Mouse (Mus musculus): Measurements from ENCODE around the gene Ctdnep1.

Gene Ctdnep1

DNA sequence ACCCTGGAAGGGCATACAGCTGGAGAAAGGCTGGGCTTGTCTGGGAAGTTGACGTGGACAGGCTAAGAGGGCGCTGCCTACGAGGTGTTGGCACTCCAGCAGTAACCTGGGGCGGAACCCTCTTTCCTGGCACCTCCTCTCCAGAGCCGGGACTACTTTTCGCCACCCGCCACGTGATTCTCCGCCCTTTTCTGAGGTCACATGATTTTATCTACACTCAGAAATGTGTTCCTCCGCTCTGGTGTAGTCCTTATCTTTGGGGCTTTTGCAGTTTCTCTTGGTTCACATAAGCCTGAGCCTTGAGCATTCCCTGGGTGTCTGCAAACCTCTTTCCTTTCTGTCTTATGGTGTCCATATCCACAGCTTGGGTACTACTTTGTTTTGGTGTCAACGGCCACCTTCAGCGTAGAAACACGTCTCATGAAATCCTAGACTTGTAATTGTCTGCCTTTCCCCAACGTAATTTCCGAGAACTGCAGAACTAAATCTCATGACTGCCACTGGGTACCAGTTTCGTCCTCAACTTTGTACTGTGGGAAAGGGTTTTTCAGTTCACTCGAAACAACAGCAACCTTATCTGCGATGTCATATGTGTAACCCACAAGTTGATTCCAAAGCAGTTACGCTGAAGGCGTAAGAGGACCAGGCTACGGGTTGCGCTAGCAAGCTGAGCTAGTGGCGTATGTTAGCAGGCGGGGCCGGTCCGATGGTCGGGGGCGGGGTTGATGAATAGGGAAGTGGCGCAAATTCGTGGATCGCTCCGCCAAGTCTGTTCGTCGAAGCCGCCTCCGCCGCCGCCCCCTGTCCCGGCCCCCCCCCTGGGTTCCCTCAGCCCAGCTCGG is 10.1 kb downstream of the Ctdnep1 start, which contains the start of gene Gabarap:
Gabarap (plus strand) TSS at position 294 of the 842 bp plus-strand sequence.
- peak; percentile 97 for DNase-seq

DNA sequence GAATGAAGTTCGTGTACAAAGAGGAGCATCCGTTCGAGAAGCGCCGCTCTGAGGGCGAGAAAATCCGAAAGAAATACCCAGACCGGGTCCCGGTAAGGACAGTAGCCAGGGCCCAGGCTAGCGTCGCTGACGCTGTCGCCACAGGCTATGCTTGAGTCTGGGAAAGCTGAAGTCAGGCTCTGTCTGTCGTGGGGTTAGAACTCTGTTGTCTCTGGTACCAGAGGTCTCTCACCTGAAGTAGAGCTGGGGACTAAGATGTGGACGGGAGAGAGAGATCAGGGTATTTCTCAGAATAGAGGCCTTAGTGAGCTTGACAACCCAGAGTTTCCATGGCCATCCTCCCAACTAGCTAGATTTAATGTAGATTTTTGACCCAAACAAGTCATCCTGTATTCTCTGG is 10.8 kb downstream of the Ctdnep1 start:
- DNase-seq, result no peak

DNA sequence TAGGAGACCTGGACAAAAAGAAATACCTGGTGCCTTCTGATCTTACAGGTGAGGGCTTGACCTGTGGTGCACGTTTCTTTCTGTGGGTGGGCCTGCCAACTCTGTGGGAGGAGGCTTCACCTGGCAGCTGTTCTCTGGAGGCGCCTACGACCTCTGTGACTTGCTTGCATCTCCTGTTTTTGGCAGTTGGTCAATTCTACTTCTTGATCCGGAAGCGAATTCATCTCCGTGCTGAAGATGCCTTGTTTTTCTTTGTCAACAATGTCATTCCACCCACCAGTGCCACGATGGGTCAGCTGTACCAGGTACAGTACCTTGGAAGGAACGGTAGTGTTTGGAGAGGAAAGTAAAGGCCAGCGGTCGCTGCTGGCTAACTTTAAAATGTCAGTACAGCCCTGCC is 11.4 kb downstream of the Ctdnep1 start:
- no peak for DNase-seq

DNA sequence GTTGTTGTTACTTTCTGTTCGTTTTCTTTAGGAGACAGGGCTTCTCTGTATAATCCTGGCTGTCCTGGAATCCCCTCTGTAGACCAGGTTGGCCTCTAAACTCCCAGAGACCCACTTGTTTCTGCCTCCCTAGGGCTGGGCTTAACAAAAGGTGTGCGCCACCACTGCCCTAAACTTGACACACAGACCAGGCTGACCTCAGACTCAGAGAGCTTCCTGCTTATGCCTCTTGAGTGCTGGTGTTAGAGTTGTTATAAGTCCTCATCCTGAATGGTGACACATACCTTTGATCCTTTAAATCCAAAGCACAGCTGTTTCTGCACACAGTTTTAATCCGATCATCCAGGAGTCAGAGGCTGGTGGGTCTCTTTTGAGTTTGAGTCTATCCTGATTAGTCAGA is 12.0 kb downstream of the Ctdnep1 start:
- no peak for DNase-seq

DNA sequence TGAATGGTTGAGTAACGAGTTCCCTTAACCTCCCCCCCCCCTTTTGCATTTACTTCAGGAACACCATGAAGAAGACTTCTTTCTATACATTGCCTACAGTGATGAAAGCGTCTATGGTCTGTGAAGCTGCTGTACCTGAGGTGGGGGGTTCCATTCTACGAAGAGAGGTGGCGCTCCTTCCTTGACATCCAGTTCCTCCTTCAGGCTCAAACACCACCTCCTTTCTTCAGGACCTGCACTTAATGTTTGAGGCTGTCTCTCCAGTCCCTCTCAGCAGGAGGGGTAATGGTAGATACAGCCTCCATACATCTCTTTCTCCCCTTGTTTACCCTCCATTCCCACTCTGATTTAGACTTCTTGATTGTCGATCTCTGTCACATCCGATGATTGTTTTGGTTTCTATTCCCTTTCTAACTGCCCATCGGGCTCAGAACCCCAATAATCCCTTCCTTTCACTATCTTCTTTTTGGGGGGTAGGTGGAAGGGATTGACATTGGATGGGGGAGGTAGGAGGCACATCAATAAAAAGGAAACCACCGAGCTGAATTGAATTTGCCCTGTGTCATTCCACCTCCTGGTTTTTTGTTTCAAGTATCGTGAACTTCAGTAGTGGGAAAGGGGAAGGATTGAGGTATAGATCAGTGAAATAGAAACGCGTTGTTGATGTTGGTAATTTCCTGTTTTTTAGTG is 13.6 kb downstream of the Ctdnep1 start:
- DNase-seq, result no peak

DNA sequence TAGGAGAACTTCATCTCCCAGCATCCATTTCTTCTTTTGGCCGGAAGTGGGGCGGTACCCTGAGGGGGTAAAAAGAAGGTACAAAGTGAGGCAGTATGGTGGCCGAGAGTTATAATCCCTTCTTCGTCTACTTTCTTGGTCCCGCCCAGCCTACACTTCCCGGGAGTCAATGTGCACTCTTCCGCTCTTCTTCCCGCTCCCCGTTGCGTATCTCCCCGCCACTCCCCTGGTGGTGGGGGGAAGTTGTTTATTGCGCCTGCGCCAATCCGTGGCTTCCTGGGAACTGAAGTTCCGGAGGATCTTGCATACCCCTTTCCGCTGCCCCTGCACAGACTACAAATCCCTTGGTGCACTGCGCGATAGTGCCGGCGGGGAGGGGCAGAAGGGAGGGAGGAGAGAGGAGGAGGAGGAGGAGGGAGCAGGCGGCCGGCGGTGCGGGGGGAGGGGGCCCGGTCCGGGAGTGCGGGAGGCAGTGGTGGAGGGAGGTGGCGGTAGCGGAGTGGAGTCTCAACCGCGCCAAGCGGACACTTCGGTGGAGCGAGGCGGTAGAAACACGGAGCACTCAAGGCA is 14.5 kb downstream of the Ctdnep1 start, which contains the start of gene Phf23:
Phf23 (plus strand) TSS at position 387 of the 570 bp plus-strand sequence.
- peak; percentile 98 to 99 for DNase-seq

DNA sequence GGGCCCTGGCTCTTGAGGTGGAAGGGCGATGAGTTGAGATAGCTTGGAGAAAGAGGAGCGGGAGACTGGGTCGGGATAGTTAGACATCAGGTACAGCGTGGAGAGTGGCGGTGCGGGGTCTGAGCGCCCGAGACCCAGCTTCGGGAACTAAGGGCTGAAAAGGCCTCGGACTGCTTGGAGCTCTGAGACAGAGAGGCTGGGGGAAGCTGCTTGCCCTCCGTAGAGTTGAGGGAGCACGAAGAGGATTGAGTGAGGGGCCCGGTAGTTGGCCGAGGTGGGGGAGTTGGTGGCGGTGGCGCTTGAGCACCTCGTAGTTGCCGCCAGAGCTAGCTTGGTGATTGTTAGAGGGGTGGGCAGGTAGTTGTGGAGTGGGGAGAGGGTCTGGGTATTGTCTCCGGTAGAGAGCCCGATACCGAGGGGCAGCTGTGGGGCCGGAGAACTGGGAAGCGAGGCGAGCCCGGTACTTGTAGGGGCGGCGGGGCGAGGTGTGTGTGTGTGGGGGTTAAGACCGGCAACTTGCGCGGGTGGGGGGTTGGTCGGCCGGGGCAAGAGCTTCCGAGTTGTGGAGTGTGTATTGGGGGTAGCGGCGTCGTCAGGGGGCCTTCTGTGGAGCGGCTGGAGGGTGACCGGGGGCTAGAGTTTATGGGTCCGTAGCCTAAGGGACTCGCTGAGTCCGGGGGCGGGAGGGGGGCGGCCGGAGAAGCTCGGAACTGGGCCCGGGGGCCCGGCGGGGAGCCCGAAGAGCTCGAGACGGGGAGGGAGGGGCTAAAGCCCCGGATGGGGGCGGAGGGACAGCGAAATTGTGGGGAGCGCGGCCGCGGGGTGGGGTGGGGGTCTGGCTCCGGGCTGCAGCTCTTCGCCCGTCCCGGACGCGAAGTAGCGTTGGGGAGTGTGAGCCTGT is 15.5 kb downstream of the Ctdnep1 start:
- DNase-seq, result peak in 1 of 2 experiments; percentile 67

DNA sequence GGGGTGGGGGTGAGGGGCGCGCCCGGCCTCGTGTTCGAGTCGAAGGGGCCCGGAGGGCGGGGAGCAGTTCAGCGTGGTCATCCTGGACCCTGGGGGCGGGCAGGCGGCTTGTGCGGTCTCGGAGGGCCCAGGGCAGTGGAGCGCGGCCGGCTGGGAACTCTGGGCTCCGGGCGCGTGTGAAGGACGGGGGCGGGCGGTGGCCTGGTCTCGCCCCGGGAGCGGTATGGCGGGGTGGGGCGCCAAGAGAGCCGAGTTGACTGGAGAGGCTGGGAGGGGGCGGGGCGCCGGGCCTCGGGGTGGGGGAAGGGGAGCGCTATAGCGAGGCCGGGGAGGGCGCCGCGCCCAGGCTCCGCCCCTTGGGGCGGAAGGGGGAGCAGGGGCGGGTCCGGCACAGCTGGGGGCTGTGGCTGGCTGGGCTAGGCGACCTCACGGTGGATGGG is 16.1 kb downstream of the Ctdnep1 start:
- DNase-seq, result peak; percentile 93 to 95

DNA sequence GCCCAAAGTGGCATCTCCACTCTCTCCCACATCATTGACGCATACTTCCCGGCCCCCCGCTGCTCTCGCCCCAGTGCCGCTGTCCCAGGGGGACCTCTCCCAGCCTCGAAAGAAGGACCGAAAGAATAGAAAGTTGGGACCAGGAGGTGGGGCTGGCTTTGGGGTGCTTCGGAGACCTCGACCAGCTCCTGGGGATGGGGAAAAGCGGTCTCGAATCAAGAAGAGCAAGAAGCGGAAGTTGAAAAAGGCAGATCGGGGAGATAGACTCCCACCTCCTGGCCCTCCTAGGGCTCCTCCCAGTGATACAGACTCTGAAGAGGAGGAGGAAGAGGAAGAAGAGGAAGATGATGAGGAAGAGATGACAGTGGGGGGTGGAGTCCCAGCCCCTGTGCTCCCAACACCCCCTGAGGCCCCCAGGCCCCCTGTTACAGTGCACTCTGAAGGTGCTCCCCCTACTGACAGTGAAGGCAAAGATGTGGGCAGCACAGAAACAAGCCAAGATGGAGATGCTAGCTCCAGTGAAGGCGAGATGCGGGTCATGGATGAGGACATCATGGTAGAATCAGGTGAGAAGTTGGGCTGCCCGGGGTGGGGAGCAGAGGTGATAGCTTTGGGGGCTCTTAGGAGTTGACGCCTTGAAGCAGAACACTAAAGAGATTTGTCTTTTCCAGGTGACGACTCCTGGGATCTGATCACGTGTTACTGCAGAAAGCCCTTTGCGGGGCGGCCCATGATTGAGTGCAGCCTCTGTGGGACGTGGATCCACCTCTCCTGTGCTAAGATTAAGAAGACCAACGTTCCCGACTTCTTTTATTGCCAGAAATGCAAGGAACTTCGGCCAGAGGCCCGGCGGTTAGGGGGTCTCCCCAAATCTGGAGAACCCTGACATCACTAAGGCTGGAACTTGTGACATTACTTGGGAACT is 17.9 kb downstream of the Ctdnep1 start:
- no peak for DNase-seq

DNA sequence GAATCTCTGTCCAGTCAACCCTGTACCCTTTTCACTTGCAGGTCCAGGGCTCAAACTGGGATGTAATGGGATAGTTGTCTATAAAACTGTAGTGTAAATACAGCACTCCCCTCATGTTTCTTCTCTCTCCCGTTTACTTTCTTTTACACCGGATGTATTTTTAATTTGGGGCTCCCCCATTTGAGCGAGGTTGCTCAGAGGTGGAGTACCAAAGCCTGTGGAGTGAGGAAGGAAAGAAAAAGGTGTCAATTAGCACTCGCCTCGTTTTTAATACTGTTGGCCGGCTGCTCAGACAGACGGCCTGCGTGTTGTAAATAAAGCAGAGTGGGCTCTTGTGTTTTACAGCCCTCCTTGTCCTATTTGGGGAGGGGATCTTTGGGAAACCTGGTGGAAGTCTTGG is 18.7 kb downstream of the Ctdnep1 start:
- DNase-seq, result no peak

DNA sequence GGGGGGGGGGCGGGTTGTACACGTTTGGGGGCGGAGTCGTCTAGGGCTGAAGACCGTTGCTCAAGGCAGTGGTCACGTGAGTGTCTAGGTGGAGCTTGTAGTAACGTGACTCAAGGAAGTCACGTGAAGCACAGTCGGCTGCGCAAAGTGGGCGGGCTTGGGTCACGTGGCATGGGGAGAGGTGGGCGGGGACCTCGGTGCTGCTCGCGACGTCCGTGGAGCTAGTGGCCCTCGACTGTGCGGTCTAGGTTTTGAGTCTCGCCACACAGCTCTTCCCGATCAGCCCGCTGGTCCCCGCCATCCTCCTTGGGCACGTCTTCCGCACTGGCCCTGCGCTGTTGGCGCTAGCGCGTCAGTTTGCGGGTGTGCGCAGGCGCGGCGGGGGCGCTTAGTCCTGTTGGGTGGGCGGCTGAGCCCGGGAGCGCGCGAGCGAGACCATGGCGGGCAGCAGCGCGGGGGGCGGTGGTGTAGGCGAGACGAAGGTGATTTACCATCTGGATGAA is 19.5 kb downstream of the Ctdnep1 start, which contains the start of gene Dvl2:
Dvl2 (plus strand) TSS at position 200 of the 503 bp plus-strand sequence.
- peak; percentile 94 to 95 for DNase-seq

DNA sequence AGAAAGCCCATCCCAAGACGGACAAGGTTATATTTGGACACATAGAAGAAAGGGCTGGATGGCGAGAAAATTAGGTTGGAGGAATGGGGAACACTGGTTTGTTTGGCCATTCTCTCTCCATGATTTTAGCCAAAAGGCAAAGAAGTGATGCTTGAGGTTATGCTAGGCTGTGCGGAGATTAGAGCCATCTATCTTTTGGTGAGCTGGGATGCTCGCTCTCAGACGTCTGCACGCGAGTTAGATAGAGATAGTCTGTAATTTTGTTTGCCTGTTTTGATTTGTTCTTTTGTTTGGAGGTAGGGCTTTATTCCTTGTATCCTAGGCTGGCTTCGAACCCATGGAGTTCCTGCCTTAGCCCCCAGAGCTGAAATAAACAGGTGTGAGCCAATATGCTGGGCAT is 20.2 kb downstream of the Ctdnep1 start:
- no peak for DNase-seq

DNA sequence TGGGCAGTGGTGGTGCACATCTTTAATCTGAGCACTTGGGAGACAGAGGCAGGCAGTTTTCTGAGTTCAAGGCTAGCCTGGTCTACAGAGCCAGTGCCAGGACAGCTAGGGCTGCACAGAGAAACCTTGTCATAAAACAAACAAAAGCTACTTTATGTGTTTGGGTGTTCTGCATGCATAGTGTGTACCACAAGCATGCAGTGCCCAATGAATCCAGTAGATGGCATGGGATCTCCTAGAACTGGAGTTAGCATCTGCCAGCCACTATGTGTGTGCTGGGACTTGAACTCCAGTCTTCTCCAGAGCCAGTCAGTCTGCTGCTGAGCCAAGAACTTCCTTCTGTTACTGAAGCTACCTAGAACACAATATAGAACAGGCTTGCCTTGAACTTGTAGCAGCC is 20.9 kb downstream of the Ctdnep1 start:
- DNase-seq, result peak in 1 of 2 experiments; percentile 74

DNA sequence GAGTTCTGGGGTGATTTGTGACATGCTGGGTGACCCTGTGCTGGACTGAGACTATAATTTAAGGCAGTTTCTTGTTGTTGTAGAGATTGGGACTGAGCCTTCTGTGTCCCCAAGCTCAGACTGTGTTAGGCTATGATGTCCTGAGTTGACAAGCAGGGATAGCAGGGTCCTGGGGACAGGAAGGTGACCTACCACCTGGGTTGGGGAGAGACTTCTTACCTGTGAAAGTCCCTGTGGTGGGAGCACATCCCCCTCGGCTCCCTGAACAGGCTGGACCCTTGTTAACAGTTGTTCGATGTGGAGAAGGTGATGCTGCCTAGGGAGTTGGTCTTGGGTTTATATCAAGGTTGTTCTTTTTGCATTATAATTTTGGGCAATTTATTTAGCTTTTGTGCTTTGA is 21.5 kb downstream of the Ctdnep1 start:
- DNase-seq, result no peak

DNA sequence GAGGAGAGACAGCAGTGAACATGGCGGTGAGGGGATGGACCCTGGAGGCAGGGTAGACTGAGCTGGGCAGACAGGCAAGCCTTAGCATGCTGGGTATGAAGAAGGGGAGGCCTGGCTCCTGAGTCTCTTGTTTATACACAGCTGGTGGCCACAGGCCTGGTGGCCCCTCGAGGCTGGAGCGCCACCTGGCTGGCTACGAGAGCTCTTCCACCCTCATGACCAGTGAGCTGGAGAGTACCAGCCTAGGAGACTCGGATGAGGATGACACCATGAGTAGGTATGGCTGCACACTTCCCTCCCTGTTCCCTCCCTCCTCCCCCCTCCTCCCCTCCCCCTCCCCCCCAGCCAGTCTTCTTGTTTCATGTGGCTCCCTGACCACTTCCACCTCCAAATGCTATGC is 24.6 kb downstream of the Ctdnep1 start:
- DNase-seq, result peak; percentile 32 to 58

DNA sequence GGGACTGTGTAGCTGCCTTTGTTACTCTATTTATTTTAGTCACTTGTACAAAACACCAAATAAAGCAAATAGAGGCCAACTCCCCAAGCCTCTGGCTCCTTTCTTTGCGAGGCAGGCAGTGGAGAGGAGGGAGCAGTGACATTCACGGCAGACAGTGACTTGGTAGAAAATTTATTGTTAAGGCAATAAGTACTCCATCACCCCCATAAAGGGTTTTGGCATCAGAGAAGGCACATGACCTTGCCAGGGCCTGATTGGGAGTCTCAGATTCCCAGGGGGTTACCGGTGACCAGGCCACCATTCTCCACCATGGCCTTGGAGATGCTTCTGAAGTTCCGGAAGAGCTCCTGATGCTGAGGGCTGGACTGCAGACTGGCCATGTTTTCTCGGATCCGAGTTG is 29.1 kb downstream of the Ctdnep1 start:
- no peak for DNase-seq

DNA sequence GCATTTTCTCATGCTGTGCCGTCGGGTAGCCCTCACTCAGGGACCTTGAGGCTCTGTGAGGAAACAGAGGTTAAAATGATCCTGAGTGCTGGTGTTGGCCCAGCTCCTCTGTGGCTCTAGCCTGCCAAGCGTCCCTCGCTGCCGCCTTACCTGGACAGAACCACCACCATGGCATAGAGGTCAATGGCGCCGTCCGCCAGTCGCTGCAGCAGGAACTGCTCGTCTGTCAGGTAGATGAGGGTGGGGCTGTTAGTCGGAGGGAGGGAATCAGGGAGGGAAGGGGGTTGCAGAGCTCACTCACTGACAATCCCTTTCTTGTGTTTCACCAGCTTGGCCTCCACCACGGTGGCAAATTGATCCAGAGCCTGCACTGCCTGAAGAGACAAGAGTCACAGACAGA is 29.6 kb downstream of the Ctdnep1 start:
- DNase-seq, result no peak

DNA sequence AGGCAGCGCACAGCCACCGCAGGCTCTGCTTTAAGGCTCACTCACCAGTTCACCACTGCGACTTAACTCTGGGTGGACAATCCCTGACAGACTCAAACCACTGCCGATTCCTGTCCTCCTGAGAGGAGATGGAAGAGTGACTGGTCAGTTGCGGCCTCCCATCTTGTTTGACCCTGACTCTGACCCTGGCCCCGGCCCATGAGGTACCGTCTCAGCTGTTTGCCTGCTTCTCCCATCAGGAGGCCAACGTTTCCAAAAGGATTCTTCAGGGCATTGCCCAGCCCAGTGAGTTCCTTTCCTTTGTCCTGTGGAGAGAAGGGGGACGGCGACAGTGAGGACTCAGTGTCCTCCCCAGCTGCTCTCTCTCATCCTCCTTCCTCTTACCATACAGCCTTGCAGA is 30.0 kb downstream of the Ctdnep1 start:
- DNase-seq, result no peak

DNA sequence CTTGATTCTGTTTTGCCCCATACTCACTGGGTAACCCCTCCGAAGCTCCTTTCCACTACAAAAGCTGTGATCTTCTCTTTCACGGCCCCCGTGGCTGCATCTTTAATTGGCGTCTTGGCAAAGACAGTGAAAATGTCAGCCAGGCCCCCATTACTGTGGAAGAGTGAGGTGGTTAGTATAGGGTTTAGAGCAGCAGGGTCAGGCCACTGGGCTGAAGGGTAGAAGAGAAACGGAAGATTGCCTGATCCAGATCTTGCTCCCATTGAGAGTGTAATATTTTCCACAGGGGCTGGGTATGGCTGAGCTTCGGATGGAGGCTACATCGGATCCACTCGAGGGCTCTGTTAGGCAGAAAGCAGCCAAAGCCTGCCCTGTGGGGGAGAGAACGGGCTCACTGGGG is 32.0 kb downstream of the Ctdnep1 start:
- DNase-seq, result no peak

DNA sequence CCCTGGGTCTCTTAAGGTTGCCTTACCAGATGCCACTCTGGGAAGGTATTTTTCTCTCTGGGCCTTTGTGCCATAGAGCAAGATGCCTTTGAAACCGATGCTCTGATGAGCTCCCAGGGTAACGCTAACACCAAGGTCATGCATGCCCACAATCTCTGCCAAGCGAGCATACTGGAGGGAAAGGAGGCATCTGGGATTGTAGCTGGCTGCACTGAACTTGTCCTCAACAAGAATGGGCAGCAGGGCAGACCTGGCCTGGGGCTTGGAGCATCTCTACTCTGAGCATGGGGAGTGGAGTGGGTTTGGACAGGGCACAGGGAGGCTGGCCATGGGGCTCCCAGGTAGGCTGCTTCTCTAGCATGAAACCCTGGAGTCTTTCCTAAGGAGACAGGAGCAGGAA is 32.5 kb downstream of the Ctdnep1 start:
- DNase-seq, result peak in 1 of 2 experiments; percentile 17

DNA sequence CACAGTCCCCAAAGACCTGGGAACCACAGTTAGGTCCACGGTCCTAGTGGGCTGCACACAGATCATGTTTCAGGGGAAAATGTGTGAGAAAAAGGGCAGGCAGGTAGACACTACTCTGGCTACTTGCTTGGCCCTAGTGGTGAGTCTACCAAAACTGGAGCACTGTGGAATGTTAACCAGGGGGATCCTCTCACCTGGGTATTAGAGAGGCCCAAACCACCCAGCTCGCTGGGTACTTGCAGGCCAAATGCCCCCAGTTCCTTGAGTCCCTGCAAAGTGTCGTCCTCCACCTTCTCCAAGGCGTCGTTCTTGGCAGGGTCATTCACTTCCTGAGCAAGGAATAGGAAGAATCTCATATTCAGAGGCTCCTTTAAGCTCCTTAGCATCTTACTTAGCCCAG is 33.1 kb downstream of the Ctdnep1 start:
- DNase-seq, result no peak
